Mouse (Mus musculus): Measurements from ENCODE around the gene Ints12. TPM values are rescaled to one million over a fixed set of nuclear protein-coding genes. Genes with fewer than 3 reads are reported as not detected.

The Ints12 gene
- polyA plus RNA-seq, 1 experiment = not detected

- Histone ChIP-seq H3K4me3 (ENCODE audit: insufficient read depth, low read depth, low read length) (no peak overlapping the region), H3K4me1 (ENCODE audit: control insufficient read depth, insufficient read depth, low read length) (no peaks in the 10 kb centered on the region; the same call in 1 of the 2 replicates), H3K27ac (ENCODE audit: insufficient read depth, low read depth, low read length) (no peak overlapping the region)
- no peak for TF ChIP-seq POLR2A (IDR thresholded peaks at IDR 0.05; ENCODE audit: insufficient read depth, low read depth, low read length)
- no peak for TF ChIP-seq CTCF (IDR thresholded peaks at IDR 0.05; ENCODE audit: insufficient read depth, low read depth, low read length)
- WGBS = 66% methylated on average over 5 of the region's 5 CpGs
Observed at GRCm38 (mm10) chr3:133158260-133158659, 66.6 kb downstream of the Ints12 start.

Other genes with a start within 250 kb of the Ints12 start
- not detected in 2 replicates for gene Npnt, start 141.5 kb upstream of the Ints12 start, polyA plus RNA-seq (2012; ENCODE audit: insufficient read depth, insufficient read length, low replicate concordance, missing spikeins)
- gene Gstcd, start 193 bp downstream of the Ints12 start, polyA plus RNA-seq (2012; ENCODE audit: insufficient read depth, insufficient read length, low replicate concordance, missing spikeins) = not detected in 2 replicates
- gene Arhgef38, start 143.1 kb downstream of the Ints12 start, polyA plus RNA-seq (2012; ENCODE audit: insufficient read depth, insufficient read length, low replicate concordance, missing spikeins) = not detected in 2 replicates
- gene Ppa2, start 218.3 kb downstream of the Ints12 start, polyA plus RNA-seq (2012; ENCODE audit: insufficient read depth, insufficient read length, low replicate concordance, missing spikeins) = not detected in 2 replicates

Data from olfactory bulb, adult 2 months (tissue).